Mouse (Mus musculus): ENCODE measurements around the gene Eps8l1. TPM values are rescaled to one million over a fixed set of nuclear protein-coding genes. Genes with fewer than 3 reads are reported as not detected.

The Eps8l1 gene
- polyA plus RNA-seq (2015; fragmentation: Nextera tagmentation; extraction: Ambion mirVana) = 6.5 and 7.8 TPM in 2 replicates

DNA sequence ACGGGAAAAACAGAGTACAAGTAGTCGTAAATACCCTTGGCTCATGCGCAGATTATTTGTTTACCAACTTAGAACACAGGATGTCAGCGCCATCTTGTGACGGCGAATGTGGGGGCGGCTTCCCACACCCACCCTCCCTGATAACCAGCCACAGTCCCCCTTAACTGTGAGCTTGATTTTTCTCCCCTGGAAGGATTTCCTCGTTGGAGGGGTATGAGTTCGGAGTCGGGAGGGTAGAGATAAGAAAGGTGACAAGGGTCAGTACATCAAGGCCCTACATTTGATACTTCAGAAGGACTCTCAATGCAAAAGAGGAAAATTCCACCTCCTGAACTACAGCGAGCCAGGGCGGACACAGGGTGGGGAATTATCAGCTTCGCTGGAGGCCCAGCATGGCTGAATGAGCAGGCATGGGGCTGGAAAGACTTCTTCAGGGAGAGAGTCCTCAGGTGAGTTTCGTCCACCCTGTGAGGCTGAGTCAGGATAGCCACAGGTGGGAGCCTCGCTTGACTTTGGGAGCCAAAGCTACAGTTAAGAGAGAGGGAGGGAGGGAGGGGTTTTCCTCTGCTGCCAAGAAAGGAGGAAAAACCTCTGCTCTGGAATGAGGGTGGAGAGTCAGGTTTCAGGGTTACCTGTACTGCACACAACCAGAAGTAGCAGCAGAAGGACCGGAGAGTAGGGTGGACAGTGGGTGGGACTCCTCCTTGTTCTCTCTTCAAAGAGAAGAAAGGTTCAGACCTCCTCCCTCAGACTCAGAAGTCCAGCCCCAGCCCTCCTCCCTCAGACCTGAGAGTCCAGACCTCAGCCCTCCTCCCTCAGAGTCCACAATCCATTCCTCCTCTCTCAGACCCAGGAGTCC lies at the start of gene Eps8l1:
Gene Eps8l1 (plus strand): TSS at position 99 of the 859 bp plus-strand sequence.

DNA sequence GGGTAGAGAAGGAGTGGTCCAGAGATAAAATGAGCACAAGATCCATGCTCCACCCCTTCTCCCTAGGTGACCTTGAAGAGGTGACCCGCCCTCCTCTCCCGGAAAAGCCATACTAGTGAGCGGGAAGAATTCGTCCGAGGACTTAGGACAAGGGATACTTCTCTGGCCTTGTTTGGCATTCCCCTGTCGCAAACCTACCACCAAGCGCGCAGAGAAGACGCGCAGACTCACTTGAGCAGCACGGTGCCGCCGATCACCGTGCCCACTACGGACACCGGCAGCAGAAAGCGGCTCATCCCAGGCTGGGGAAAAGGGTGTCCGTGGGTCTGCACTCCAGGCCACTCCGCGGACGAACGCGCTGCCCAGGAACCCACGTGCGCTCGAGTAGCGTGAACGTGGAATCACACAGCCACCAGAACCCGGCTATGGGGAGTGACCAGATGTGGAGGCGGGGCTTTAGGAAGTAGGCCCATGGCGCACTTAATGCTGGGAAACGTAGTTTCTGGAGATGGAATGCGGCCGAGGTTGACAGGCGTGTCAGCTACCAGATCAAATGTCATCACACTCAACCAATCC lies 15.2 kb upstream of the Eps8l1 start, which contains the start of gene Rdh13:
Gene Rdh13 (minus strand): TSS at position 434 of the 576 bp plus-strand sequence.

DNA sequence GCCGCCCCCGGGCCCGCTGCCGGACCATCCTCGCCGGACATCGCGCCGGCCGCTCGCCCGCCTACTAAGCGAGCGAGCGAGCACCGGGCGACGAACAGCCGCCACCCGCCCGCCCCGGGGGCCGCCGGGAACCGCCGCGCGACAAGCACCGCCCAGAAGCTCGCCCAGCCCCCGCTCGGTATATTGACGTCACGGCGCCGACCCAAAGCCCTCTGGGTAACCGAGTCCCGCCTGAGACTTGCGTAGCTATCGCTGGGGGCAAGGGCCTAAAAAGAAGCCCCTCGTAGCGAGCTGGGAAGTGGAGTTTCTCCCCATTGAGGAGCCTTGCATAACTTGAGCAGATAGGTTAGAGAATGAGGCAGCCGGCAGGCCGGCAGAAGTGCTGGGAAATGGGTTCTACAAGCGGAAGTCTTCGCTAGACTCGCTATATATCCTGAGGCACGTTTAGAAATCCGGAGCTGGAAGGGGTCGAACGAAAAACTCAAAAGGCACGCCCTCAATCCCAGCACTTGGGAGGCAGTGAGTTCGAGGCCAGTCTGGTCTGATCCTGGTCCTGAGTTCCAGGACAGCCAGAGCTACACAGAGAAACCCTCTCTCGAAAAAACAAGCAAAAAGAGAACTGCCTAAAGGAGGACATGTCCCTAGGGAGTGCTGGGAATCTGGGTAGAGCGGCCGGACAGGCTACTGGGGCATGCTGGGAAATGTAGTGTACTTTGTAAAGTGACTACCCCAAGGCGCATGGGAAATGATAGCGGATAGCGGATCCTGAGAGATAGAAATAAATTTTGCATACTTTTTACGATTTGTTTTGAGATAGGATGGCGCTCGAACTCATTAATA lies 41.3 kb downstream of the Eps8l1 start, which contains the start of gene Ppp1r12c:
Gene Ppp1r12c (minus strand): TSS at position 123 of the 840 bp plus-strand sequence.

DNA sequence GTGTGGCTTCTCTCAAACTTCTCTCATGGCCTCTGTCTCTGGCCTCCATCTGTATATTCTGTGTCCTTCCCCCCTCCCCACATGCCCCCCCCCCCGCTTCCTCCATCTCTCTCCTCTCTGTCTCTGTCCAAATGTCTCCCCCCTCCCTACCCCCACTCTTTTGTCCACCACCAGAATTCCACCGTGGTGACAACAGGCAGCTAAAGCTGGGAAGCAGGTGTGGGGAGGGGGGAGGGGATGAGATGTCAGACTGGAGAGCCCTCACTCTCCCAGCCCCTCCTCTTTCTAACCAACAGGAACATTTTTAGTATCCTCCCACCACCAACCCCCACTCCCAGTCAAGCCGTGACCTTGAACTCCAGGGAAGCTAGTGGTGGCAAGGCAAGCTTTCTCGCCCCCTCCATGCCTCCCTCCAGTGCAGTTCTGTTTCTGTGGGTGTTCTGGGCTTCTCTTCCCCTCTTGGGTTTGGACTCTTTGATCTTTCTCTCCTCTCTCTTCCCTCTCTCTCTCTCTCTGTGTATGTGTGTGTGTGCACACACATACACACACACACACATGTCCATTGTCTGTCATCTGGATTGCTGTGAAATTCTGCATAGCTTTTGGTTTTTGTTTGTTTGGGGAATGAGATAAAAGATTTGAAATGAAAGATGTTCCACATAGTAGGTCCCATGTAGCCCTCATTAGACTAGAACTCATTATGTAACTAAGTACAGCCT lies 56.0 kb downstream of the Eps8l1 start, which contains the start of gene Tnnt1:
Gene Tnnt1 (minus strand): TSS at position 51 of the 719 bp plus-strand sequence.

DNA sequence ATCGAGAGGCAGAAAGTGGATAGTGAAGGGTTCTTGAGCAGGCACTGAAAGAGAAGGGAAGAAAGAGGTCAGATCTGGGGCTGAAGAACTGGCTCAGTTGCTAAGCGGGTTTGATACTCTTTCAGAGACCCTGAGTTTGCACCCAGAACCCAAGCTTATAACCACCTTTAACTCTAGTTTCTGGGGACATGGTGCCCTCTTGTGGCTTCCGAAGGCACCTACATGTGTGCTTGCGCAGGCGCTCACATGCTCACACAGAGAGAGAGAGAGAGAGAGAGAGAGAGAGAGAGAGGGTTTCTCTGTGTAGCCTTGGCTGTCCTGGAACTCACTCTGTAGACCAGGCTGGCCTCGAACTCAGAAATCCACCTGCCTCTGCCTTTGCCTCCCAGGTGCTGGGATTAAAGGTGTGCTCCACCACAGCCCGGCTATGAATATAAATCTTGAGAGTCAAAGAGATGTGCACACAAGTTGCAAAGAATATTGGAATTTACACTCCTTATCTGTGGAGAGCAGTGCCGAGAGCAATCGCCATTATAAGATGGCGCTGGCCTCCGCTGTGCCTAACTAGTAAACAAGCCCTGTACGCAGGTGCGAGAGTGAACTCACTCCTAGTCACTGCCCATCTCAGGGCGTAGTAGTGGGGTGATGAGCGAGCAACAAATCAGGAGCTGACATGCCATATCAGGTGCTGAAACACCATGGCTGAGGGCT lies 63.9 kb downstream of the Eps8l1 start, which contains the start of gene Tnni3:
Gene Tnni3 (minus strand): TSS at position 18 of the 711 bp plus-strand sequence.

Small RNAs within 50 kb of the gene (microRNA-seq; reads per million reads assigned to microRNA genes)
- not detected for gene Gm24605

Other genes with a start within 250 kb of the Eps8l1 start
- 0.14 and 0.21 TPM in 2 replicates for gene Lilra5, start 222.9 kb upstream of the Eps8l1 start, polyA plus RNA-seq (2015; fragmentation: Nextera tagmentation; extraction: Ambion mirVana)
- gene Ncr1, start 123.0 kb upstream of the Eps8l1 start, polyA plus RNA-seq (2015; fragmentation: Nextera tagmentation; extraction: Ambion mirVana) = not detected in 2 replicates
- gene Gp6, start 62.9 kb upstream of the Eps8l1 start, polyA plus RNA-seq (2015; fragmentation: Nextera tagmentation; extraction: Ambion mirVana) = not detected in 2 replicates
- gene Rdh13, start 15.0 kb upstream of the Eps8l1 start, polyA plus RNA-seq (2015; fragmentation: Nextera tagmentation; extraction: Ambion mirVana) = 34.3 and 37.5 TPM in 2 replicates
- gene Ppp1r12c, start 41.0 kb downstream of the Eps8l1 start, polyA plus RNA-seq (2015; fragmentation: Nextera tagmentation; extraction: Ambion mirVana) = 45.1 and 47.7 TPM in 2 replicates
- 1.9 and 3.6 TPM in 2 replicates for gene Tnnt1, start 55.7 kb downstream of the Eps8l1 start, polyA plus RNA-seq (2015; fragmentation: Nextera tagmentation; extraction: Ambion mirVana)
- 2.0 and 2.4 TPM in 2 replicates for gene Tnni3, start 63.6 kb downstream of the Eps8l1 start, polyA plus RNA-seq (2015; fragmentation: Nextera tagmentation; extraction: Ambion mirVana)
- gene Dnaaf3, start 71.8 kb downstream of the Eps8l1 start, polyA plus RNA-seq (2015; fragmentation: Nextera tagmentation; extraction: Ambion mirVana) = 1.5 and 2.1 TPM in 2 replicates
- gene Syt5, start 86.9 kb downstream of the Eps8l1 start, polyA plus RNA-seq (2015; fragmentation: Nextera tagmentation; extraction: Ambion mirVana) = 82.1 and 85.1 TPM in 2 replicates
- gene Ptprh, start 143.4 kb downstream of the Eps8l1 start, polyA plus RNA-seq (2015; fragmentation: Nextera tagmentation; extraction: Ambion mirVana) = 0.45 and 0.60 TPM in 2 replicates
- 0.75 and 1.0 TPM in 2 replicates for gene Tmem86b, start 170.7 kb downstream of the Eps8l1 start, polyA plus RNA-seq (2015; fragmentation: Nextera tagmentation; extraction: Ambion mirVana)
- gene Ppp6r1, start 198.3 kb downstream of the Eps8l1 start, polyA plus RNA-seq (2015; fragmentation: Nextera tagmentation; extraction: Ambion mirVana) = 11.9 and 12.9 TPM in 2 replicates
- gene Hspbp1, start 224.4 kb downstream of the Eps8l1 start, polyA plus RNA-seq (2015; fragmentation: Nextera tagmentation; extraction: Ambion mirVana) = 159 and 162 TPM in 2 replicates
- gene Brsk1, start 229.9 kb downstream of the Eps8l1 start, polyA plus RNA-seq (2015; fragmentation: Nextera tagmentation; extraction: Ambion mirVana) = 9.4 and 9.6 TPM in 2 replicates

Measured in neural tube, postnatal 0 days (tissue).